Mouse (Mus musculus): ENCODE results near the gene Fbxw5. TPM values are rescaled to one million over a fixed set of nuclear protein-coding genes. Genes with fewer than 3 reads are reported as not detected.
A peak's percentile ranks its signal among the peaks of the same experiment; 100 is the strongest.

The Fbxw5 gene
- polyA plus RNA-seq (2014; fragmentation: Nextera tagmentation; extraction: Ambion mirVana): 58.1 and 87.6 TPM in 2 replicates

DNA sequence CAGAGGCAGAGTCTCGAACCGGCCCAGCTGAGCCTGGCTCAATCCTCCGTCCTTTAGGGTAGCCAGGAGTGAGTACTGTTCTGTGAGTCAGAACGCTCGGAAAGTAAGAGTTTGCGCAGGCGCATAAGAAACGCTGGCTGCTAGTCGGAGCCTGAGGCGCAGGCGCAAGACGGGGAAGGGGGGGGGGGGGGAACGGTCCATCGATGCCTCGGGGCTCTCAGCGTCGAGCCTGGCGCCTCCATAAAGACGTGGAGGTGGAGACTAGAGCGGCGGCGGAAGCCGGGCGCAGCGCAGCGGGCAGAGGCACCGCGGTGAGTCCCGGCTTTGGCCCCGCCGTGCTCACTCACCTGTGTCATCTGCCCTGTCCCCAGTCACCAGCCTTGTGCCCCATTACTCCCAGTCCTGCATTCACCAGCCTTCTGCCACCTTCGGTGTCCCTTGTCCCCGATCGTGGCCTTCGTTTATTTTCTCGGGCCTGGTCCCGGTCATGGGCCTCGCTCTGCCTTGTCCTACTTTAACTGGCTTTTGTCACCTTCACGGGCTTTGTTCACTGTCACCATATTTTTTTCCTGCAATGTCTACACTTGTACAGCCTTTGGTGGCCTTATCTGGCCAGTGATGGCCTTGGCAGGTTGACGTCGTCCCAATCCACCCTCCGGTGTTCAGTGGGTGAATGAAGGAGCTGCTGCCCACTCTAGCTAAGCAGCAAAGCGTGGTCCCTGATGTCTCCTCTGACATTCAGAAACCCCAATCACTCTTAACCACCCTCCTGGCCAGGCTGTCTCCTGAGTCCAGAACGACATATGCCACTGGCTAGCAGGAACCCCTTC, at the start of gene Fbxw5:
Gene Fbxw5, plus strand, starts transcription at position 175 of the 830 bp plus-strand sequence.
- no peaks in the 10 kb centered on the region for H3K27me3 ChIP-seq (ENCODE audit: control insufficient read depth, insufficient read depth, low read length)
- H3K27ac ChIP-seq (ENCODE audit: low read depth, low read length): peak within 1 kb of the TSS; percentile 71; the same call in 1 of the 2 replicates
- H3K4me2 ChIP-seq (replicated peaks; ENCODE audit: low read depth, low read length): peak within 1 kb of the TSS; percentile 82
- H3K36me3 ChIP-seq (ENCODE audit: control insufficient read depth, insufficient read depth, low read length): peaks cover 19% of the 10 kb centered on the region; the same call in 1 of the 2 replicates
- H3K9ac ChIP-seq (ENCODE audit: low read depth, low read length): peak within 1 kb of the TSS; percentile 94
- under 1% methylated on average over 42 of the region's 44 CpGs for WGBS
- H3K4me1 ChIP-seq (ENCODE audit: control insufficient read depth, insufficient read depth, low read length): peaks cover 23% of the 10 kb centered on the region
- peak within 1 kb of the TSS; percentile 66 for H3K4me3 ChIP-seq (ENCODE audit: low read length)
- H3K9me3 ChIP-seq (ENCODE audit: control insufficient read depth, low read length): no peaks in the 10 kb centered on the region
- peak; percentile 91 for ATAC-seq (ENCODE audit: low FRiP score, low TSS enrichment)

DNA sequence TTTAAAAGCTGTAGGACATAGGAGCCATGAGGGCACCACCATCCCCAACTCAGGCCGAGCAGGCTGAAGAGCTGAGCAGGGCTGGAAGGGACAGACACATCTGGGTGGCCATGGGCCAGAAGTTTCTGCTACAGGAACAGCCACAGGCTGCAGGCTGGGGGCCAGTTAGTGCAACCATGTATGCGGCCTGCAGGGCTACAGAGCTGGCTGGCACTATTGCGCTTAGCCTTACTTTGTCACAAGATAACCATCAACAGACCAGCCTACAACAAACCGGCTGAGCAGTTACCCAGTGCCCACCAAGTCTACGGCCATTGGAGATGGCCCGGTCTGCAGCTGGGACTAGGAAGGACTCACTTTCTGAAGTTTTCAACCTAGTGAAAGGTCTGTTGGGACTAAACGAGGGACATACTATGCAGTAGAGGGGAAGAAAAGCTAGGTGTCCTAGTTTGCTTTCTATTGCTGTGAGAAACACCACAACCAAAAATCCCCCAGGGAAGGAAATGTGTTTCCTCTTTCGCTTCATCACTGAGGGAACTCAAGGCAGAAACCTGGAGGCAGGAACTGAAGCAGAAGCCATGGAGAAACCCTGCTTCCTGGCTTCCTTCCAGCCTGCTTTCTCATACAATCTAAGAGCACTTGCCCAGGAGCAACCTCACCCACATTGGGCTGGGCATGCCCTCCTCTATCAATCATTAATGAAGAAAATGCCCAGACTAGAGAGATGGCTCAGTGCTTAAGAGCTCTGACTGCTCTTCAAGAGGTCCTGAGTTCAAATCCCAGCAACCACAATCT, 49.5 kb upstream of the Fbxw5 start:
- ATAC-seq (ENCODE audit: low FRiP score, low TSS enrichment): no peak
- Histone ChIP-seq H3K36me3 (ENCODE audit: control insufficient read depth, insufficient read depth, low read length) (peaks cover 12% of the 10 kb centered on the region; the same call in 1 of the 2 replicates), H3K27me3 (ENCODE audit: control insufficient read depth, insufficient read depth, low read length) (no peaks in the 10 kb centered on the region), H3K9me3 (ENCODE audit: control insufficient read depth, low read length) (no peaks in the 10 kb centered on the region), H3K4me2 (replicated peaks; ENCODE audit: low read depth, low read length) (no peak overlapping the region), H3K27ac (ENCODE audit: low read depth, low read length) (no peak overlapping the region), H3K9ac (ENCODE audit: low read depth, low read length) (no peak overlapping the region), H3K4me1 (ENCODE audit: control insufficient read depth, insufficient read depth, low read length) (no peaks in the 10 kb centered on the region), H3K4me3 (ENCODE audit: low read length) (no peak overlapping the region)
- WGBS: 86% methylated on average over 8 of the region's 8 CpGs

DNA sequence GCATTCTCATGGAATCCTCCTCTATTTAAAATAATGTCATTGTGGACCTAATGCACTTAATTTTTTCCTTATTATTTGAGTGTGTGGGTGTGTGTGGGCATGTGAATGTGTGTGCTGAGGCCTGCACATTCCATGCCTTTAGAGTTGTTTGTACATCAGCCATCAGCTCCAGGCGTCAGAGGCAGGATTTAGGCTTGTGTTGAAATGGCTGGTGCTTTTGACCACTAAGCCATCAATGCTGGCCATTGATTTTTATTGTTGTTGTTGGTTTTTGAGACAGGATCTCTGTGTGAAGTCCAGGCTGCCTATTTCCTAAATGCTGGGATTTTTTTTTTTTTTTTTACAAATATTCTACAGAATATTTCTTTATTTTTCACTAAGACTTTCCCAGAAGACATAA, 47.6 kb upstream of the Fbxw5 start:
- no peak overlapping the region for H3K4me2 ChIP-seq (replicated peaks; ENCODE audit: low read depth, low read length)
- no peak overlapping the region for H3K9ac ChIP-seq (ENCODE audit: low read depth, low read length)
- ATAC-seq (ENCODE audit: low FRiP score, low TSS enrichment): no peak
- no peaks in the 10 kb centered on the region for H3K4me1 ChIP-seq (ENCODE audit: control insufficient read depth, insufficient read depth, low read length)
- no peaks in the 10 kb centered on the region for H3K27me3 ChIP-seq (ENCODE audit: control insufficient read depth, insufficient read depth, low read length)
- H3K27ac ChIP-seq (ENCODE audit: low read depth, low read length): no peak overlapping the region
- H3K4me3 ChIP-seq (ENCODE audit: low read length): no peak overlapping the region
- H3K36me3 ChIP-seq (ENCODE audit: control insufficient read depth, insufficient read depth, low read length): peaks cover 3% of the 10 kb centered on the region; the same call in 1 of the 2 replicates
- WGBS: 45% methylated on average over 1 of the region's 1 CpGs
- H3K9me3 ChIP-seq (ENCODE audit: control insufficient read depth, low read length): no peaks in the 10 kb centered on the region

DNA sequence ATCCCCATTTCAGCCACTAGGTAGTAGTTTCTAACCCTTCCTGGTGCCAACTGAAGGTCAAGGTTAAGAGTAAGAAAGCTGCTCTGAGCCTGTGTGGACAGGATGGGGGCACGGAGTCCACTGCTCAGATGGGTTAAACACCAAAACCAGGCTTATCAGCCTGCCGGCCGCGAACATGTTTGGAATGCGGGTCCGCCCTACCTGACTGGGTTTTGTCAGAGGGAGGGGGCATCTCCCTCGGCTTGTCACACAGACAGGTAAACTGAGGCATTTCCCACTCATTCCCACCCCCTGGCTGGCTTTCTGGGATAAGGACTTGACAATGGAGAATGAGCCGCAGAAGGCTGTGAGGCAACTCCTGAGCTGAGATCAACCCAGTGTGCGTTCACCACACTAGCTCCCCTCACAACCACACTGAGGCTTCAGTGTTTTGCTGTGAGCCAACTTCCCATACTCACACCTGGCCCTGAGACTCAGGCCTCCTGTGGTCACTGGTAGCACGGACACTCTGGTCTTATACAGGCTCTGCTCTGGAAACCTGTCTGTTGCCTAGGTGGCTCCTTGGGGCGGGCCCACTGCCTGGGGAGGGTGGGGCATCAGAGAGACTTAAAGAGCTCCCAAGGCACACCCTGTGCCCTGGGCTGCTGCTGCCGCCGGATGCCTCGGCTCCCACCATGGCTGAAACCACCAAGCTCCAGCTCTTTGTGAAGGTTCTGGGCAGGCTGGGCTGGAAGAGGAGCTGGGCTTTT, 44.2 kb upstream of the Fbxw5 start, which contains the start of gene Clic3:
Gene Clic3, plus strand, starts transcription at position 634 of the 749 bp plus-strand sequence.
- H3K4me3 ChIP-seq (ENCODE audit: low read length): no peak within 1 kb of the TSS
- no peak within 1 kb of the TSS for H3K9ac ChIP-seq (ENCODE audit: low read depth, low read length)
- WGBS: 60% methylated on average over 14 of the region's 14 CpGs
- no peak within 1 kb of the TSS for H3K4me2 ChIP-seq (replicated peaks; ENCODE audit: low read depth, low read length)
- no peaks in the 10 kb centered on the region; the same call in 1 of the 2 replicates for H3K36me3 ChIP-seq (ENCODE audit: control insufficient read depth, insufficient read depth, low read length)
- no peaks in the 10 kb centered on the region for H3K27me3 ChIP-seq (ENCODE audit: control insufficient read depth, insufficient read depth, low read length)
- no peak for ATAC-seq (ENCODE audit: low FRiP score, low TSS enrichment)
- no peaks in the 10 kb centered on the region; the same call in none of the 2 replicates for H3K4me1 ChIP-seq (ENCODE audit: control insufficient read depth, insufficient read depth, low read length)
- H3K9me3 ChIP-seq (ENCODE audit: control insufficient read depth, low read length): no peaks in the 10 kb centered on the region
- H3K27ac ChIP-seq (ENCODE audit: low read depth, low read length): no peak within 1 kb of the TSS

DNA sequence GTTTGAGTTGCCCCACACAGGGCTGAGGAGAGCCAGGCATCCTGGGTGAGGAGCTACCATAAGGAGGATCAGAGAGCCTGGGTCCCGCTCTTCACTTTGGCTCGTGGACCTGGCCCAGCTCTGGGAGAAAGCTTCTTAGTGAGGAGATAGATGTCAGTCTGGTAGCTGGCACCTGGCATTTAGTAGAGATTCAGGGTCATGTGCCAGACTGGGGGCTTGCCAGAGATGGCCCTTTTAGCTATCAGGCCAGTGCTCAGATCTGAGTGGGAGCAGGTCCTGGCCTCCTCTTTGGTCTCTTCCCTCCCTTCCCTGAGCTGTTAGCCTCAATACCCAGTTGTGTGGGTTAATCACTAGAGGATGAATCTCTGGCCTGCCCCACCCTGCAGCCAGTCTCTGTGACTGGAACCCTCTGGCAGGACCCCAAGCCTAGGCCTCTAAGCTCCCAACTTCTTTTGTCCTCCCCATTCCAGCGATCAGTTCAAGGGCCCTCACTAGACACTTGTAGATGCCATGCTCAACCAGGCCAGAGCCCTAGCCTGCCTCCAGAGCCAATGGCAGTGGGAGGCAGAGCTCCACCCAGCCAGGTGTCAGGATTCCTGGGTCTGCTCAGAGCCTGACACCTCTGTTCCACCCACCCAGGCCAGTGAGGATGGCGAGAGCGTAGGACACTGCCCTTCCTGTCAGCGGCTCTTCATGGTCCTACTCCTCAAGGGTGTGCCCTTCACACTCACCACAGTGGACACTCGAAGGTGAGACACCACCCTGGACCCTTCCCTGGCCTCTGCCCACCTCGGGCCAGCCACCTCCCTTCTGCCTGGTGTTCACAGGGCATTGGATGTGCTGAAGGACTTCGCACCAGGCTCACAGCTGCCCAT, 43.3 kb upstream of the Fbxw5 start:
- ATAC-seq (ENCODE audit: low FRiP score, low TSS enrichment): no peak
- H3K4me1 ChIP-seq (ENCODE audit: control insufficient read depth, insufficient read depth, low read length): no peaks in the 10 kb centered on the region; the same call in none of the 2 replicates
- H3K9ac ChIP-seq (ENCODE audit: low read depth, low read length): no peak overlapping the region
- no peaks in the 10 kb centered on the region for H3K9me3 ChIP-seq (ENCODE audit: control insufficient read depth, low read length)
- H3K4me3 ChIP-seq (ENCODE audit: low read length): no peak overlapping the region
- no peaks in the 10 kb centered on the region; the same call in 1 of the 2 replicates for H3K36me3 ChIP-seq (ENCODE audit: control insufficient read depth, insufficient read depth, low read length)
- no peak overlapping the region for H3K27ac ChIP-seq (ENCODE audit: low read depth, low read length)
- H3K27me3 ChIP-seq (ENCODE audit: control insufficient read depth, insufficient read depth, low read length): no peaks in the 10 kb centered on the region
- H3K4me2 ChIP-seq (replicated peaks; ENCODE audit: low read depth, low read length): no peak overlapping the region
- 90% methylated on average over 9 of the region's 9 CpGs for WGBS

DNA sequence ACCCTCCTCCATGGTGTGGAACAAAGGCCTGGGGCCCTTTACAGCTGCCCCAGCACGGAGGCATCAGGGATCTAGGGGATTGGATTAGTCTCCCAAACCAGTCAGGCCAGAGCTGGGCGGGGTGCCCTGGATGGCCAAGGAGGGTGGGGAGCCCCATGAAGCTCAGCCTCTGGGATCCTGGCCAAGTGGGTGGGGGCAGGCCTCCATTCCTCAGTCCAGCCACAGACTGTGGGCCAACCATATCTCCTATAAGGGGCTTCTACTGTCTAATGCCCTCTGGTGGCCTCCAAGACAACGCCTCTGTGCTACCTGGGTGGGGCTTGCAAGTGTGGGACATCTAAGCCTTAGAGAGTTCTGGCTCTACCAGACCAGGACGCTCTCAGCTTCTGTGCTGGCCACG, 41.6 kb upstream of the Fbxw5 start:
- no peaks in the 10 kb centered on the region; the same call in none of the 2 replicates for H3K4me1 ChIP-seq (ENCODE audit: control insufficient read depth, insufficient read depth, low read length)
- H3K27me3 ChIP-seq (ENCODE audit: control insufficient read depth, insufficient read depth, low read length): no peaks in the 10 kb centered on the region
- H3K9me3 ChIP-seq (ENCODE audit: control insufficient read depth, low read length): no peaks in the 10 kb centered on the region
- ATAC-seq (ENCODE audit: low FRiP score, low TSS enrichment): no peak
- no peak overlapping the region for H3K9ac ChIP-seq (ENCODE audit: low read depth, low read length)
- no peak overlapping the region for H3K4me2 ChIP-seq (replicated peaks; ENCODE audit: low read depth, low read length)
- no peak overlapping the region for H3K4me3 ChIP-seq (ENCODE audit: low read length)
- H3K27ac ChIP-seq (ENCODE audit: low read depth, low read length): no peak overlapping the region
- WGBS: 79% methylated on average over 5 of the region's 5 CpGs
- H3K36me3 ChIP-seq (ENCODE audit: control insufficient read depth, insufficient read depth, low read length): no peaks in the 10 kb centered on the region; the same call in 1 of the 2 replicates

DNA sequence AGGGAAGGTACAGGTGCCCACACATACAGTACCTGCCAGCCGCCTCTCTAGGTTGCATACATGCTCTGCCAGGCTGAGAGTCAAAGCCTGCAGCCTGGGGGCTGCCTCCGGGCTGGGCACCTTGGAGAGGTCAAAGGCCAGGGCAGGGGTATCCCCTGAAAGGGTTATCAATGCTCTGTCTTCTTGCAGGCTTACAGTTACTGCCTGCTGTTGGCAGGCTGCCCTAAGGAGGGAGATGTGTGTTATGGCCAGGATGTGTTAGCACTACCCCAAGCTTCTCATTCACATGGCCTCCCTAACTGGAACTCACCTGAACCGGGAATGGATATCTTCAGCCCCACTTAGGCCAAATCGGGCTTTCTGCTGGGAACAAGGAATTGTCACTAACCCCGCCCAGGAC, 40.4 kb upstream of the Fbxw5 start:
- H3K4me2 ChIP-seq (replicated peaks; ENCODE audit: low read depth, low read length): peak overlapping the region; percentile 63
- no peaks in the 10 kb centered on the region; the same call in 1 of the 2 replicates for H3K36me3 ChIP-seq (ENCODE audit: control insufficient read depth, insufficient read depth, low read length)
- H3K4me3 ChIP-seq (ENCODE audit: low read length): peak overlapping the region; percentile 57
- no peaks in the 10 kb centered on the region for H3K27me3 ChIP-seq (ENCODE audit: control insufficient read depth, insufficient read depth, low read length)
- no peak for ATAC-seq (ENCODE audit: low FRiP score, low TSS enrichment)
- no peak overlapping the region; the same call in 1 of the 2 replicates for H3K27ac ChIP-seq (ENCODE audit: low read depth, low read length)
- peak overlapping the region; percentile 56 for H3K9ac ChIP-seq (ENCODE audit: low read depth, low read length)
- 31% methylated on average over 5 of the region's 5 CpGs for WGBS
- no peaks in the 10 kb centered on the region for H3K9me3 ChIP-seq (ENCODE audit: control insufficient read depth, low read length)
- H3K4me1 ChIP-seq (ENCODE audit: control insufficient read depth, insufficient read depth, low read length): no peaks in the 10 kb centered on the region; the same call in none of the 2 replicates
